Mouse (Mus musculus): ENCODE results near the gene B4galnt4. TPM values are rescaled to one million over a fixed set of nuclear protein-coding genes. Genes with fewer than 3 reads are reported as not detected.

Gene B4galnt4
- total and polyA plus RNA-seq, 2 experiments from 2014 or later: 47.4 to 163 TPM

- no peak overlapping the region for H3K4me3 ChIP-seq (ENCODE audit: low read depth, low read length)
- WGBS: 84% methylated on average over 20 of the region's 21 CpGs
- H3K27me3 ChIP-seq (ENCODE audit: insufficient read depth, low read length): no peaks in the 10 kb centered on the region
- no peak overlapping the region for H3K4me2 ChIP-seq (ENCODE audit: low read depth)
- H3K27ac ChIP-seq (ENCODE audit: low read depth, low read length): no peak overlapping the region
- ATAC-seq: no peak
- no peak for DNase-seq
- H3K9me3 ChIP-seq (ENCODE audit: low read length): no peaks in the 10 kb centered on the region
- no peak overlapping the region for H3K9ac ChIP-seq
- no peaks in the 10 kb centered on the region for H3K36me3 ChIP-seq (ENCODE audit: insufficient read depth)
- no peak for TF ChIP-seq CTCF (IDR thresholded peaks at IDR 0.05; ENCODE audit: low read depth)
- H3K4me1 ChIP-seq (ENCODE audit: insufficient read depth): no peaks in the 10 kb centered on the region
Measured at GRCm38 (mm10) chr7:141038090-141039032, 22.5 kb upstream of the B4galnt4 start.

GRCm38 (mm10) chr7:141039386-141040107 is 21.4 kb upstream of the B4galnt4 start:
- Histone ChIP-seq H3K27ac (ENCODE audit: low read depth, low read length) (no peak overlapping the region), H3K4me1 (ENCODE audit: insufficient read depth) (no peaks in the 10 kb centered on the region), H3K4me3 (ENCODE audit: low read depth, low read length) (no peak overlapping the region), H3K27me3 (ENCODE audit: insufficient read depth, low read length) (no peaks in the 10 kb centered on the region), H3K4me2 (ENCODE audit: low read depth) (no peak overlapping the region), H3K9ac (no peak overlapping the region), H3K9me3 (ENCODE audit: low read length) (no peaks in the 10 kb centered on the region), H3K36me3 (ENCODE audit: insufficient read depth) (no peaks in the 10 kb centered on the region)
- no peak for ATAC-seq
- no peak for TF ChIP-seq CTCF (IDR thresholded peaks at IDR 0.05; ENCODE audit: low read depth)
- no peak for DNase-seq
- WGBS: 96% methylated on average over 4 of the region's 4 CpGs

- TF ChIP-seq CTCF (IDR thresholded peaks at IDR 0.05; ENCODE audit: low read depth): no peak
- Histone ChIP-seq H3K27ac (ENCODE audit: low read depth, low read length) (no peak overlapping the region), H3K4me1 (ENCODE audit: insufficient read depth) (no peaks in the 10 kb centered on the region), H3K9me3 (ENCODE audit: low read length) (no peaks in the 10 kb centered on the region), H3K36me3 (ENCODE audit: insufficient read depth) (no peaks in the 10 kb centered on the region), H3K4me3 (ENCODE audit: low read depth, low read length) (no peak overlapping the region), H3K4me2 (ENCODE audit: low read depth) (no peak overlapping the region), H3K27me3 (ENCODE audit: insufficient read depth, low read length) (no peaks in the 10 kb centered on the region), H3K9ac (no peak overlapping the region)
- DNase-seq (no peak), ATAC-seq (no peak)
- WGBS: 39% methylated on average over 6 of the region's 9 CpGs
Measured at GRCm38 (mm10) chr7:141040867-141041606, 19.9 kb upstream of the B4galnt4 start.

GRCm38 (mm10) chr7:141041661-141042060 is 19.2 kb upstream of the B4galnt4 start:
- peak; percentile 74; the same call in 1 of the 2 replicates for ATAC-seq

GRCm38 (mm10) chr7:141042539-141042938 is 18.4 kb upstream of the B4galnt4 start:
- 62% methylated on average over 4 of the region's 4 CpGs for WGBS
- Histone ChIP-seq H3K36me3 (ENCODE audit: insufficient read depth) (no peaks in the 10 kb centered on the region), H3K27me3 (ENCODE audit: insufficient read depth, low read length) (no peaks in the 10 kb centered on the region), H3K4me2 (ENCODE audit: low read depth) (no peak overlapping the region), H3K27ac (ENCODE audit: low read depth, low read length) (no peak overlapping the region), H3K9ac (no peak overlapping the region), H3K4me3 (ENCODE audit: low read depth, low read length) (no peak overlapping the region), H3K9me3 (ENCODE audit: low read length) (no peaks in the 10 kb centered on the region), H3K4me1 (ENCODE audit: insufficient read depth) (no peaks in the 10 kb centered on the region)
- DNase-seq (no peak), ATAC-seq (no peak)
- no peak for TF ChIP-seq CTCF (IDR thresholded peaks at IDR 0.05; ENCODE audit: low read depth)

More at GRCm38 (mm10) chr7:141041661-141042060, 19.2 kb upstream of the B4galnt4 start:
- 18% methylated on average over 5 of the region's 5 CpGs for WGBS
- Histone ChIP-seq H3K36me3 (ENCODE audit: insufficient read depth) (no peaks in the 10 kb centered on the region), H3K27me3 (ENCODE audit: insufficient read depth, low read length) (no peaks in the 10 kb centered on the region), H3K9ac (no peak overlapping the region), H3K9me3 (ENCODE audit: low read length) (no peaks in the 10 kb centered on the region), H3K4me1 (ENCODE audit: insufficient read depth) (no peaks in the 10 kb centered on the region), H3K27ac (ENCODE audit: low read depth, low read length) (no peak overlapping the region), H3K4me3 (ENCODE audit: low read depth, low read length) (no peak overlapping the region), H3K4me2 (ENCODE audit: low read depth) (no peak overlapping the region)
- DNase-seq: peak; percentile 53
- TF ChIP-seq CTCF (IDR thresholded peaks at IDR 0.05; ENCODE audit: low read depth): no peak

- no peak for ATAC-seq
- Histone ChIP-seq H3K9ac (no peak overlapping the region), H3K27ac (ENCODE audit: low read depth, low read length) (peak overlapping the region; percentile 50; the same call in 1 of the 2 replicates), H3K36me3 (ENCODE audit: insufficient read depth) (no peaks in the 10 kb centered on the region), H3K4me3 (ENCODE audit: low read depth, low read length) (no peak overlapping the region), H3K27me3 (ENCODE audit: insufficient read depth, low read length) (no peaks in the 10 kb centered on the region), H3K4me1 (ENCODE audit: insufficient read depth) (0 out of 2 replicates have a peak, but pooled peaks cover 3% of the 10 kb centered on the region), H3K4me2 (ENCODE audit: low read depth) (peak overlapping the region; percentile 86), H3K9me3 (ENCODE audit: low read length) (no peaks in the 10 kb centered on the region)
- 68% methylated on average over 6 of the region's 6 CpGs for WGBS
- 0 out of 2 replicates have a peak, but pooled peaks have one; percentile 9 for TF ChIP-seq CTCF (IDR thresholded peaks at IDR 0.05; ENCODE audit: low read depth)
- DNase-seq: peak; percentile 10
Measured at GRCm38 (mm10) chr7:141046931-141047580, 13.8 kb upstream of the B4galnt4 start.
